Mouse (Mus musculus): ENCODE measurements around the gene Gzma.

Gzma gene

GRCm38 (mm10) chr13:113100879-113101278, at the start of gene Gzma:
Gene Gzma (minus strand): TSS chr13:113100981.
- ChIA-PET CTCF (no interaction called here), POLR2A (no interaction called here)

DNA sequence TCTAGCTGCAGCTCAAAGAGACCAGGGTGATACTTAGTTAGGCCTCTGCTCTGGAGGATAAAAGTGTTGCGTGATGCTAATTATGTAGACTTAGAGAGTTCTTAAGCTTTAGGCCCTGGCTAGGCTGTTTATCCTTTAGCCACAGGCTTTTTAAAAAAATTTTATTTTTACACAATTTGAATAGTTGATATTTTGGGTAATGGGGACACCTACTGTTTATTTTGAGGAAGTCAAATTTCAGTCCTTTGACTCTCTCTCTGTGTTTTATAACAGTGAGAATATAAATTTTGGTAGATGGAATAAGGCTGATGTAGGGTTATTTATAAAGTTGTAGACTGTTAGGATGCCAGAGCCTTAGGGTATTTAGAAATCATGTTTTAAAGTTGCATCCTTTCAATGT, 38.8 kb upstream of the Gzma start:
- ChIA-PET POLR2A (interaction anchor here in 1 of 4 experiments (1.2 kb wide), 1 partner anchor 10 kb away, joined by 3 read pairs; no protein-coding TSS in a partner anchor), CTCF (no interaction called here)

- CTCF ChIA-PET, result no interaction called here
- POLR2A ChIA-PET, result interaction anchor here in 1 of 4 experiments (1.0 kb wide), 1 partner anchor 9 kb away, joined by 3 read pairs; no protein-coding TSS in a partner anchor
These were observed 29.2 kb upstream of the Gzma start for GRCm38 (mm10) chr13:113129974-113130373.

DNA sequence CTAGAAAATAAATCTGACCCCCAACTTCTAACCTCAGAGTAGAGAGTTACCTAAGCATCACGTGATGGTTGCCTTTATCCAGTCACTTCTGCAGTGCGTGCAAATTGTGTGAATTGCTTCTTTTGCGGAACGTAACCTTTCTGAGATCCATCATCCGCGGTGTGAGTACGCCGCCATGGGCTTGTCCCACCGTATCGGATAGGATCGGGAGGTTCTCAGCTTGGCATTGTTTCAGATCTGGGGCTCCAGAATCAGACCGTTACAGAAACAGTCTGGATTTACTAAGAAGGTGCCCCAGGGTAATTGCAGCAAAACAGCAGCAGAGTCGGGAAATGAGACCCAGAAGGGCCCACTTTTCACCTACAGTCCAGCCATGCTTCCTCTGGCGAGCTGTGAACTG, 20.5 kb upstream of the Gzma start:
- ChIA-PET CTCF (interaction anchor here in 1 of 4 experiments (0.6 kb wide), 1 partner anchor 75 kb away, joined by 6 read pairs; the partner anchor contains the start of gene Gpx8), POLR2A (no interaction called here)

DNA sequence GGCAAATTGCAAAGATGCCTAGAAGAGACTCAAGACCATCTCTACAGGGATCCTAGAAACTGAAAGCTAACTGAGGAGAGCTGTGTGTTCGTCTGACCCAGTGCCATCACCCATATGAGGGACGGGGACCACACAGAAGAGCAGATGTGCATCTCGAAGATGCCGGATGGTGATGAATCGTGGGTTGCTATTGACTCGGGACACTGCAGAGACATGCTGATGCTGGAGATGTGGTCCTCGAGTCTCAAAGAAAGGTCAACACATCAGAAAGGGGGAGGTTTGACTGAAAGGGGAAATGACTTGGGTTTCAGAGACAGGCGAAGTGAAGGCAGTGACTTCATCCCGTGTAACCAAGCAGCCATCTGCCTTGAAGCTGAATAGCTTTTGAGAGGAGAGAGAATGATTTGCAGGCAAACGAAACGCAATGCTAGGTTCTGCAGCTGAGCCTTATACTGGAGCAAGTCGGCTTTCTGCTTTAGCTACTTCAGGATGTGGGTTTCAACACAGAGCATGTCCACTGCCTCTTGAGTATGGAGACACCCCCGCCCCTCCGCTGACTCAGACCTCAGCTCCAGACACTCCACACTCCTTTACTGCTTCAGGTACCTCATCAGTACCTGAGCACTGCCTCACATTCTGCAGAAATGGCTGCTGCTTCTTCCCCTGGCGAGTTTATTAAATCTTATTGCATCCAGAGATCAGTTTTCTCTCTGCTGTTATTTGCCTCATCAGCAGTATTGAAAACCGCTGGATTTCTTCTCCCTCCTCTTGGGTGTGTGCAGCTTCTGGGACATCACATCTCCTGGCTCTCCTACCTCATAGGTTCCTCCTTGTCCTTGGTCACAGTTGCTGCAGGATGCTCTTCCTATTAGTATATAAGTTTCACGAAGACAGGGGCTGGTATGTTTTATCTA, 19.8 kb upstream of the Gzma start:
- CTCF ChIA-PET, result interaction anchor here in 1 of 4 experiments (0.6 kb wide), 1 partner anchor 74 kb away, joined by 6 read pairs; the partner anchor contains the start of gene Gpx8
- POLR2A ChIA-PET, result no interaction called here

- POLR2A ChIA-PET, result interaction anchor here in 1 of 4 experiments (0.6 kb wide), 2 partner anchors 44 to 423 kb away, joined by 5 to 8 read pairs; no protein-coding TSS in a partner anchor
These were observed 18.2 kb upstream of the Gzma start for GRCm38 (mm10) chr13:113118977-113119376.

GRCm38 (mm10) chr13:113104759-113105158, 4.0 kb upstream of the Gzma start:
- CTCF ChIA-PET, result no interaction called here

More at GRCm38 (mm10) chr13:113118977-113119376, 18.2 kb upstream of the Gzma start:
- CTCF ChIA-PET, result interaction anchor here in 1 of 4 experiments (0.6 kb wide), 1 partner anchor 759 kb away, joined by 3 read pairs; no protein-coding TSS in a partner anchor

DNA sequence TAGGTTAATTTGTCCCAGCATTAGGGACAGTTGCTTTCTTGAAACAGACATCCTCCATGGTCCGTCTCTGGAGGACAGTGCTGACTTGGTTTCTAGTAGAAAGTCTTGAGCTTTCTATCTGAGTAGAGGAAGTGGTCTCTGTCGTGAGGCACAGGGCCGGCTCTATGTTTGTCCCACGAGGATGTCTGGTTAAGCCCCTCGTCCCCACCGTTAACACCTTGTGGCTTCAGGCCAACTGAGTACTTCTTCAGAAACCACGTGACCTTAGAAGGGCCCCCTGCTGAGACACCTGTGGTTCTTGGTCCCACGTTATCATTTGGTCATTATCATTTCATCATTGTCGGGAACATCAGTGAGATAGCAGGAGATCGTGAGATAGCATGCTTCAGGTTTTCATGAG, 1.0 kb upstream of the Gzma start:
- ChIA-PET CTCF (no interaction called here), POLR2A (no interaction called here)

More at GRCm38 (mm10) chr13:113104759-113105158, 4.0 kb upstream of the Gzma start:
- POLR2A ChIA-PET, result no interaction called here

DNA sequence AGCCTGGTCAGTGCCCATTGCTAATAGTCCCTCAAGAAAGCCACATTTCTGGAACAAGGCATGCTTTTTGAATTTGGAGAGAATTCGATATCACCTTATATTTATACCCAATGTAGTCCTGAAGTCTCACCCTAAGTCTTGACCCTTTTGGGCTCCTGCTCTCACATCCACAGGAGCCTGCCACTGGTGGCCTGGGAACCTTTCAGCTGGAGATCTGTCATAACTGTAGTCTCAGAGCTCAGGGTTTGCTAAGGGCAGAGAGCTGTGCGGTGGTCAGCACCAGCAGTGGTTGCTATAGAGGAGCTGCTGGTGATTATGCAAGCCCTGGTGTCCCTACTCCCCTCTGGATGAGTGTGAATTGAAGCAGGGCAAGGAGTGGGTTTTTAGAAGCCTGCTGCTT, 2.4 kb downstream of the Gzma start:
- ChIA-PET POLR2A (no interaction called here), CTCF (no interaction called here)

DNA sequence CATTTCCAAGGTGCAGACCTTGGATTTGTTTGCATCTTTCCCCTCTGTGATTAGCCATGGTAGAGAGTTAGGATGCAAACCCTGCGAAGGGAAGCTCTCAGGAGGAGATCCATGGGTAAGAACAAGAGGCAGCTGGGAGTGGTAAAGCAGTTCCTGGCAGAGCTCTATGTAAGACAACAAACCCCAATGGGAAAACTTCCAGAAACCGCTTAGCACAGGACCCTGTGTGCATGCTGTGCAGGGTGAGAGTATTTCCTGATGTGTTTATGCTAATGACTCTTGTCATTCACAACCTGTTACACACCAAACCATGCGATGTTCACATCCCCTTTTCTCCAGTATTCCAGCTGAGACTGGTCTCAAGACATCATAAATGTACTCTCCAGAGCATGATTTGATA, 3.8 kb downstream of the Gzma start:
- POLR2A ChIA-PET, result interaction anchor here in 1 of 4 experiments (1.4 kb wide), 1 partner anchor 50 kb away, joined by 3 read pairs; no protein-coding TSS in a partner anchor
- CTCF ChIA-PET, result interaction anchor here in 1 of 4 experiments (1.4 kb wide), 1 partner anchor 160 kb away, joined by 4 read pairs; no protein-coding TSS in a partner anchor

GRCm38 (mm10) chr13:113094618-113095017, 6.2 kb downstream of the Gzma start:
- POLR2A ChIA-PET, result interaction anchor here in 1 of 4 experiments (0.7 kb wide), 1 partner anchor 405 kb away, joined by 3 read pairs; no protein-coding TSS in a partner anchor
- CTCF ChIA-PET, result no interaction called here

GRCm38 (mm10) chr13:113090489-113090888, 10.3 kb downstream of the Gzma start:
- POLR2A ChIA-PET, result no interaction called here
- CTCF ChIA-PET, result no interaction called here

DNA sequence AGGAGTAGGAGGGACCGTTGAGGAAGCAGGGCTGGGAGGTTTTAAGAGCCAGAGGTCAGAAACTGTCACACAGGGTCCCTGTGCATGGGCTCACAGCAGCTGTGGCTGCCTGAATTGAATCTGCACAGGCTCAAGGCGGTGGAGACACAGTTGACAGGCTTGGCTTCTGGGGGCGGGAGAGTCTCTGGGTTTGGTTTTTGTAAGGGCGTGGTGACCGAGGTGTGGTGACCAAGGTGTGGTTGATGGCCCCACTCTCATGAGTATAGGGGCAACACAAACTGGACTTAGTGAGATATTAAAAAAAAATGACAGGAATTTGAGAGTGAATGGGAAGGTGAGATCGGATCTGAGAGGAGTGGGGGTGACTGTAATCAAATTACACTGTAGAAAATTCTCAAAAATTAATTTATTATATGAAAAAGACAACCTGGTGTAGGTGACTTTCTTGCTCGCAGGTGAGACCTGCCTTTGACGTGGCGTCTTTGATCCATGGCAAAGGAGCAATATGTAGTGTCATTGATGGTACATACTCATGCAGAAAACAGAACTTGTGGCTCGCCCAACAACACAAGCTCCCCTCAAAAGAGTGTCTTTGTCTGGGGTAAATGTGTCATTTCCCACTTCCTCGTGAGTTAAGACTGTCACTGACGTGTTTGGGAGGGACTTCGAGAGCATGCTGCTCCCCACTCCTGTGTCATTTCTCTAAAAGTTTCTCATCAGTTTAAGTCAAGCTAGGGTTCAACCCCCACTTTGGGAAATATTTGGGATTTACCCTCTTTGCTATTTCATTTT, 13.4 kb downstream of the Gzma start:
- ChIA-PET POLR2A (no interaction called here), CTCF (no interaction called here)

DNA sequence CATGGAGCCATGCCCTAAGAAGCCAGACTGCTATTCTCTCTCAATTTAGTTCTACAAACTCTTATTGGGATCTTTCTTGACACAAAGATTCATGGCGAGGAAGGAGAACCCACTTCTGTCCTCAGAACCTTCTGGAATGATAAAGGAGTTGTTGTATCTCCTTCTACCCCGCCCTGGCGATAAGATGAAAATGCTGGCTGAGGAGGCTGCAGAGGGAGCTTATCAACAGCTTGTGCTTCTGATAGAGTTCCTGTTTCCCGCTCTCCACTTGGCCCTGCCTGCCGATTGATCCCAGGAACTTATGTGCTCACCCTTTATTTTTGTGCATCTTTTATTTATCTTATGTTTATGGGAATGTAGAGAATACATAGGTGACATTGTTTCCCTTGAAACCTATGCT, 16.0 kb downstream of the Gzma start:
- ChIA-PET POLR2A (interaction anchor here in 1 of 4 experiments (1.0 kb wide), 1 partner anchor 63 kb away, joined by 3 read pairs; no protein-coding TSS in a partner anchor), CTCF (no interaction called here)

GRCm38 (mm10) chr13:113082101-113082500, 18.7 kb downstream of the Gzma start:
- ChIA-PET CTCF (interaction anchor here in 1 of 4 experiments (1.0 kb wide), 1 partner anchor 184 kb away, joined by 3 read pairs; no protein-coding TSS in a partner anchor), POLR2A (interaction anchor here in 1 of 4 experiments (0.9 kb wide), 1 partner anchor 10 kb away, joined by 3 read pairs; no protein-coding TSS in a partner anchor)

GRCm38 (mm10) chr13:113079021-113079420, 21.8 kb downstream of the Gzma start:
- ChIA-PET CTCF (no interaction called here), POLR2A (no interaction called here)

GRCm38 (mm10) chr13:113064542-113064941, 36.2 kb downstream of the Gzma start:
- ChIA-PET POLR2A (no interaction called here), CTCF (no interaction called here)

DNA sequence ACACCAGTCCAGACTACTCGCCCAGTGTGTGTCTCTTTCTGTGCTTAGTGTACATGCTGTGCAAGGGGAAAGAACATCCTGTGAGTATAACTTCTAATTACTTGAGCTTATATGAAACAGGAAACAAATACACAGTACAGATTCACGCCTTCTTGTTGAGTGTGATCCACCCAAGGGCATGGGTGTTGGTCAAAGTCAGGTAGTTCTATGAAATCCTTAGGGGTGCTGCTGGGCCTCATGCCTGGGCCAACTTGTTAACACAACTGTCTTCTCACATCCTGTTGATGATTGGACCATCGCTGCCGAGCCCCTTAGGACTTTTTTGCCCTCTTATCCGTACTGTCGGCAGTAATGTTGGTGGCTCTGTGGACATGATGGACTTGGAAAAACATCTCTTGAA, 39.0 kb downstream of the Gzma start:
- CTCF ChIA-PET, result no interaction called here

GRCm38 (mm10) chr13:113055826-113056225, 45.0 kb downstream of the Gzma start:
- POLR2A ChIA-PET, result interaction anchor here in 1 of 4 experiments (1.1 kb wide), 1 partner anchor 12 kb away, joined by 3 read pairs; no protein-coding TSS in a partner anchor
- CTCF ChIA-PET, result interaction anchor here in 2 of 4 experiments (0.8 to 1.5 kb wide), 5 partner anchors 201 to 562 kb away, joined by 3 to 6 read pairs (median 3); partner anchors contain the start of gene Snx18 (in 1 of the 2)

More for the DNA sequence above, 39.0 kb downstream of the Gzma start:
- POLR2A ChIA-PET, result no interaction called here
